Mouse (Mus musculus) hindbrain, postnatal 0 days (tissue): Measurements from ENCODE around the gene Map3k13. TPM values are rescaled to one million over a fixed set of nuclear protein-coding genes. Genes with fewer than 3 reads are reported as not detected.

Experiments used
- ATAC-seq: fragments of 200-750 bp; cut with Nextera tagmentation; 2 replicates; pipeline ENCODE4 v1.8.0; 2017; ENCODE audit warnings: mild to moderate bottlenecking, moderate TSS enrichment, moderate library complexity
- DNase-seq: peaks from one replicate; pipeline ENCODE4 v3.0.0-alpha.2; 2015; ENCODE audit warnings: low spot score
- H3K27ac ChIP-seq: fragments of 300-500 bp; sonication (generic); 2 replicates; pipeline ENCODE4 v1.5.1; 2014; ENCODE audit warnings: mild to moderate bottlenecking
- H3K27me3 ChIP-seq: fragments of 300-500 bp; sonication (generic); 2 replicates; pipeline ENCODE4 v1.6.1; 2014; ENCODE audit warnings: low read length, mixed read lengths; ENCODE audit not compliant: insufficient read depth
- H3K36me3 ChIP-seq: fragments of 300-500 bp; sonication (generic); 2 replicates; pipeline ENCODE4 v1.6.1; 2014; ENCODE audit warnings: low read length, mixed read lengths; ENCODE audit not compliant: insufficient read depth
- H3K4me1 ChIP-seq: fragments of 300-500 bp; sonication (generic); 2 replicates; pipeline ENCODE4 v1.6.1; 2014; ENCODE audit warnings: antibody characterized with exemption, low read length, mixed read lengths; ENCODE audit not compliant: insufficient read depth
- H3K4me2 ChIP-seq: fragments of 300-500 bp; sonication (generic); 2 replicates; pipeline ENCODE4 v1.6.1; 2014; ENCODE audit warnings: low read depth, mild to moderate bottlenecking, low read length, moderate library complexity, mixed read lengths
- H3K4me3 ChIP-seq: fragments of 300-500 bp; sonication (generic); 2 replicates; pipeline ENCODE4 v1.5.1; 2014; ENCODE audit warnings: low read length
- H3K9ac ChIP-seq: fragments of 300-500 bp; sonication (generic); replicated peaks from 2 replicates; pipeline ENCODE4 v1.6.1; 2014; ENCODE audit warnings: mild to moderate bottlenecking, low read length, moderate library complexity, mixed read lengths
- H3K9me3 ChIP-seq: fragments of 300-500 bp; sonication (generic); 2 replicates; pipeline ENCODE4 v1.6.1; 2016; ENCODE audit warnings: low read length, mixed read lengths
- CTCF ChIP-seq: IDR thresholded peaks from 2 replicates; pipeline ENCODE4 v1.5.1; 2016; ENCODE audit warnings: antibody characterized with exemption, control low read depth, low read depth
- WGBS: fragments of 180-500 bp; shearing (Covaris S2); extraction: QIAGEN DNeasy Blood & Tissue Kit; methylation state at CpG from one replicate; pipeline ENCODE4 v1.1.7; 2014; 5-methylcytosine and 5-hydroxymethylcytosine counted together
- polyA plus RNA-seq: library from polyadenylated mRNA; unstranded; fragments of >200 nt; fragmentation: Nextera tagmentation; extraction: Ambion mirVana; gene quantifications from 2 replicates; pipeline ENCODE4 v1.2.1, GENCODE M21; 2015
- total RNA-seq: library from RNA; depleted of rRNA; stranded (reverse); fragments of >200 nt; gene quantifications from 2 replicates; pipeline ENCODE4 v1.2.3, GENCODE M21; 2014

Map3k13 gene
- total and polyA plus RNA-seq, 2 experiments from 2014 or later: 4.5 to 12.9 TPM

DNA sequence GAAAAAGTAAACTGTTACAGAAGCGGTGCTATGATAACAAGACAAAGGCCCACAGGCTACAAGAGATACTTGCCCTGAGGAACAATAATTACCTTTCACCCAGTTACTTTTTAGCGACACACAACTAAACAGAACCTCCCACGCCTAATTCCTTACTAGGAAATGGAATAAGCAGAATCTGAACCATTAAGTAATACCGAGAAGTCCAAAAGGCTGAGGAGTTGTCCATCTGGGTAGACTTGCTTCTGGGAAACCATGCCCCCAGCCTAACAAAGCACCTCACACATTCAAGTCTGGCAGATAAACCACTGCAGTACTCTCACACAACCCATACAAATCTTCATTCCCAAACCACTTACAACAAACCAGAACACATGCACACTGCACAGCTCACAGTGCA, 15.0 kb upstream of the Map3k13 start:
- Histone ChIP-seq H3K9me3 (no peaks in the 10 kb centered on the region), H3K9ac (no peak overlapping the region), H3K27ac (no peak overlapping the region), H3K4me3 (no peak overlapping the region), H3K4me1 (no peaks in the 10 kb centered on the region), H3K27me3 (no peaks in the 10 kb centered on the region), H3K36me3 (no peaks in the 10 kb centered on the region), H3K4me2 (no peak overlapping the region)
- ATAC-seq (no peak), DNase-seq (no peak)
- 87% methylated on average over 4 of the region's 4 CpGs for WGBS
- no peak for TF ChIP-seq CTCF

DNA sequence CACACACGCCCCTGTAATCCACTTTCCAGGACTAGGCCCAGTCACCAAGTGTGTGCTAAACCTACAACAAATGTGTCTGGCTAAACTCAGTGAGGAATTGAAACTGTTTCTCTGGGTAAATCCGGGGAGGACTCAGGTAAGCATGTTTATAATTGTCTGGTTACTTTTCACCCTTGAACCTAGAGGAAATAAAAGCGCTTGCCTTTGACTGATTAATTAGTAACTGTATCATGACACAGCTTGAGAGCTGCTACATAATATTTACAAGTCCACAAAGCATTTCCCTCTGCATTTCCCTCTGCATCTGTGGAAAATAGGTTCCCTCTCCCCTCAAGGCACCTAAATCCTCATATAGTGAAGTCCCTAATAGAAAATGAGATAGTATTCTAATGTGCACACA, 12.9 kb upstream of the Map3k13 start:
- H3K9me3 ChIP-seq: no peaks in the 10 kb centered on the region
- H3K27ac ChIP-seq: no peak overlapping the region
- no peak overlapping the region for H3K4me2 ChIP-seq
- no peak for TF ChIP-seq CTCF
- H3K27me3 ChIP-seq: no peaks in the 10 kb centered on the region
- H3K9ac ChIP-seq: no peak overlapping the region
- H3K4me1 ChIP-seq: no peaks in the 10 kb centered on the region
- DNase-seq (no peak), ATAC-seq (no peak)
- 77% methylated on average over 3 of the region's 3 CpGs for WGBS
- no peaks in the 10 kb centered on the region for H3K36me3 ChIP-seq
- no peak overlapping the region for H3K4me3 ChIP-seq

DNA sequence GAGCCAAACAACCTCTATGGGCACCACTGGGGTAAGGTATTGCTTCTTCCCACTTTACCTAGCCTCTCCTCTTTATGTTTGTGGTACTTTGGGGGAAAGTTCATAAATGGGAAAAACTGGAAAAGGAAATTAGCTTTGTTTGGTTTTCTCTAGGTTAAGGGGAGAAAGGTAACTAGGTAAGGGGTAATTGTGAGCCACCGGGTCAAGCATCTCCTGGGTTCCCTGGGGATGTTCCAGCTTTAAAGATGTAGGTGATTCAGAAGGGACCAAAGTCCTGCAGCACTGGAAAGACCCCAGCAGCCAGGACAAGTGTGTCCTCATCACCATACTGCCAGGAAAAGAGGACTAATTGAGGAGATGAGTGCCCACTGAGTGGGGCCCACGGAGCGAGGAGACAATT, 12.3 kb upstream of the Map3k13 start:
- H3K9ac ChIP-seq: no peak overlapping the region
- WGBS: 85% methylated on average over 3 of the region's 3 CpGs

DNA sequence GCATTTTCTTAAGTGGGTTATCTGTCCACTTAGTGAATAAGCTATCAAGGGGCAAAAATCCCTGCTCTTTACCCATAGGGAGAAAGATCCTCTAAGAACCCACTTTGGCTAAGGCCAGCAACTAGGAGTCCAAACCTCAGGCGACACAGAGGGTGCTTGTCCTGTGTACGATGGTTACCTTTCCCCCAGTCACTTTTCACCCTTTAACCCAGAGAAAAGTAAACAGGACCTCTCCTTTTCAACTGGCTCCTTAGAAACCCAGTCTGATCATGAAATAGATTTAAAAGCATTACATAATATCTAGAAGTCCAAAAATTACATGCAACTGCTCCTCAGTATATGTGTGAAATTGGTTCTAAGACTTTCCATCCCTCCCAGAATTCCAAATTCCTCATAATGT, 11.3 kb upstream of the Map3k13 start:
- ATAC-seq (no peak), DNase-seq (no peak)
- Histone ChIP-seq H3K4me1 (0 out of 2 replicates have a peak, but pooled peaks cover 6% of the 10 kb centered on the region), H3K27me3 (no peaks in the 10 kb centered on the region), H3K27ac (no peak overlapping the region), H3K4me3 (no peak overlapping the region), H3K36me3 (no peaks in the 10 kb centered on the region), H3K9me3 (no peaks in the 10 kb centered on the region), H3K9ac (no peak overlapping the region), H3K4me2 (no peak overlapping the region)
- WGBS: 82% methylated on average over 2 of the region's 2 CpGs
- no peak for TF ChIP-seq CTCF

More for the DNA sequence above, 12.3 kb upstream of the Map3k13 start:
- Histone ChIP-seq H3K36me3 (no peaks in the 10 kb centered on the region), H3K27me3 (no peaks in the 10 kb centered on the region), H3K4me2 (no peak overlapping the region), H3K4me1 (no peaks in the 10 kb centered on the region), H3K4me3 (no peak overlapping the region), H3K27ac (no peak overlapping the region), H3K9me3 (no peaks in the 10 kb centered on the region)
- TF ChIP-seq CTCF: no peak
- ATAC-seq (no peak), DNase-seq (no peak)

DNA sequence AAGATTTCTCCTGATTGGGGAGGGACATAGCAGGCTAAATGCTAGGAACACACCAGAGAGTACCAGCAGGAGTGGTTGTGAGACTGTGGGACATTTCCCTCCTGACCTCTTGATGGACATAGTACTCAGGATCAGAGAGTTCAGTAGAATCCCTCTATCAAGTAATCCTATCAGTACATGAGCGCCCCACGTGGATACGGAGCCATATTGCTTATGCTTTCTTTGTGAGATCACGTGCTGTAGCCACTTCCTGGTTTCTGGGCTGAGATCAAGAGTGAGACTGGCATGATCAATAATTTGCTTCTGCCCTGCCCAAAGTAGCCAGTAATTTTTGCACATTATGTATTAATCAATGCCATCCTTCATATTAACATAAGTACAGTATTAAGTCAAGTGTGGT, 9.1 kb upstream of the Map3k13 start:
- H3K9me3 ChIP-seq: no peaks in the 10 kb centered on the region
- H3K4me2 ChIP-seq: no peak overlapping the region
- H3K4me3 ChIP-seq: no peak overlapping the region
- no peak for DNase-seq
- no peak for ATAC-seq
- H3K4me1 ChIP-seq: 0 out of 2 replicates have a peak, but pooled peaks cover 6% of the 10 kb centered on the region
- TF ChIP-seq CTCF: no peak
- H3K27me3 ChIP-seq: no peaks in the 10 kb centered on the region
- no peak overlapping the region for H3K9ac ChIP-seq
- no peaks in the 10 kb centered on the region for H3K36me3 ChIP-seq
- H3K27ac ChIP-seq: no peak overlapping the region
- 77% methylated on average over 4 of the region's 4 CpGs for WGBS

DNA sequence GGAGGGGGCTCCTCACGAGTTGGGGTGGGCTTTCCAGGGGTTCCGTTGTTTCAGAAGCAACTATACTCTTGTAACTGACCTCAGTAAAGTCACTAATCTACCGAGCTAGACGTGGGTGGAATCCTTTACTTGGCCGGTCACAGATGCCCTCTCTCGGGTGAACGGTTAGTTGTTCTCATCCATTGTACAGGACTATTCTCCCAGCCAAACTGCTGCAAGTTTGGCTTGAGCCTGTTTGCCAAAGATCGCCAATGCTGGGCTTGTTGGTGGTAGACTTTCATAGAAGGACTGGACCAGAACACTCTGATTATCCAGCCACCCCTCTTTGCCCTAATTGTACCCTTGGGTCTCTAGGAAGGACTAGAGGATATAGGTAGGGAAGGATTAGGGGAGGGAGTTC, 7.8 kb upstream of the Map3k13 start:
- Histone ChIP-seq H3K9ac (no peak overlapping the region), H3K27me3 (no peaks in the 10 kb centered on the region)
- ATAC-seq: no peak

DNA sequence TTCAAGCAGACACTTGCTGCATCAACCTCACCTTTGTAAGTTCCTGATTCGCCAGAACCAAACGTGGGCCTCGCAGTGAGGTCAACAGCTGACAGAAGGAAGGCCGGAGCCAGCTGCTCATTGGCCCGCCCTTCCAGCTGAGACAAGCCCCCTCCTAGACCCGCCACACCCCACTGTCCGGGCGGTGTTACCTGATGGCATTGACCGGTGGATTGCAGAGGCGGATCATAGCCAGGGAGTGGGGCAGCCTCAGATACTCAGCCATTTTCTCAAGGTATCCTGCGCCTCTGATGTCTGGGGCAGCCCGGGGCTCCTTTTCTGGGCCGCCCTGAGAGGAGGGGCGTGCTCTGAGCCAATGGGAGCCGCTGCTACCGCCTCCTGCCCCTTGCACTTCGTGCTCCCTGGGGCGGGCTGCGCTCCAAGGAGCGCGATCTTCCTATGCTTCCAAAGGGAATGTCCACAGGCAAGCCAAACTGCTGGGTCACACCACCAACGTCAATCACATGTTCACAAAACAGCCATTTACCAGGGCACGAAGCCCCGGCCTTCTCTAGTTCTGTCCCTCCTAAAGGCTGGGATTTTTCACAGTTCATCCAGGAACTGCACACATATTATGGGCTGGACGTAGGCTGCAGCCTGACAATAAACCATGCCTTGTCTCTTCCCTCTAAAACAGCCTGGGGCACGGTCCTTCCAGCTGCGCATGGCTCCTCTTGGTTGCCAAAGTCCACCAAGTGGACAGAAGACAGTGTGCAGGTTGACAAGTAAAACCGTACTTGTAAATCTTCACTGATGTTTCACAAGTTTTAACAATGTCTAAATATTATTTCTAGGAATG, 6.4 kb upstream of the Map3k13 start, which contains the start of gene Ehhadh:
Gene Ehhadh, minus strand, starts transcription at position 292 of the 838 bp plus-strand sequence.
- no peak for TF ChIP-seq CTCF
- Histone ChIP-seq H3K9me3 (no peaks in the 10 kb centered on the region), H3K4me1 (0 out of 2 replicates have a peak, but pooled peaks cover 6% of the 10 kb centered on the region), H3K36me3 (no peaks in the 10 kb centered on the region), H3K27ac (peak within 1 kb of the TSS; percentile 54; the same call in 1 of the 2 replicates), H3K4me3 (peak within 1 kb of the TSS; percentile 38), H3K27me3 (no peaks in the 10 kb centered on the region), H3K4me2 (peak within 1 kb of the TSS; percentile 67), H3K9ac (peak within 1 kb of the TSS; percentile 29)
- WGBS: 7% methylated on average over 27 of the region's 28 CpGs
- ATAC-seq (peak; percentile 94), DNase-seq (peak; percentile 59)

More for the DNA sequence above, 7.8 kb upstream of the Map3k13 start:
- TF ChIP-seq CTCF: no peak
- no peak for DNase-seq
- H3K36me3 ChIP-seq: no peaks in the 10 kb centered on the region
- WGBS: 79% methylated on average over 8 of the region's 8 CpGs
- no peak overlapping the region for H3K27ac ChIP-seq
- H3K9me3 ChIP-seq: no peaks in the 10 kb centered on the region
- no peak overlapping the region for H3K4me3 ChIP-seq
- H3K4me1 ChIP-seq: 0 out of 2 replicates have a peak, but pooled peaks cover 6% of the 10 kb centered on the region
- H3K4me2 ChIP-seq: no peak overlapping the region
